Mouse (Mus musculus): ENCODE measurements around the gene Prtg. TPM values are rescaled to one million over a fixed set of nuclear protein-coding genes. Genes with fewer than 3 reads are reported as not detected.

Gene Prtg
- total RNA-seq, 2 experiments from 2014 or later: 1.6 to 2.2 TPM

DNA sequence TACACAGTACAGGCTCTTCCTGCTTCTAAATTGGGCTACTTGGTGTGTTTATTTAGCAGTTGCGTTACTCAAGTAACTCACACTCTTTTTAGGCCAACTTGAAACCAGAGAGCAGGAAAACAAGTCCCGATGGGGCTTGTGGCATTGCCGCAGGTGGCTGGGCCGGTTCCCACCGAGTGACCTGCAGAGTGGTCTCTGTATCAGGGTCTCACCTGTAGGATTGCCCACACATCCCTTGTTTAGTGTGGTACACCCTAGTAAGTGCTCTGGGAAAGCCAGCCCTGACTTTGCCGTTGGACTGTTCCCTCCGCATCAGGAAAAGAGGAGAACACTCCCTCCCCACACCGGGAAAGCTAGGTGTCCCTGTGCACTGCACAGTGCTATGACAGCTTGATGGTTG, 95.4 kb downstream of the Prtg start:
- no peak for DNase-seq (ENCODE audit: extremely low spot score in 1 of 2, low spot score in 1 of 2)

DNA sequence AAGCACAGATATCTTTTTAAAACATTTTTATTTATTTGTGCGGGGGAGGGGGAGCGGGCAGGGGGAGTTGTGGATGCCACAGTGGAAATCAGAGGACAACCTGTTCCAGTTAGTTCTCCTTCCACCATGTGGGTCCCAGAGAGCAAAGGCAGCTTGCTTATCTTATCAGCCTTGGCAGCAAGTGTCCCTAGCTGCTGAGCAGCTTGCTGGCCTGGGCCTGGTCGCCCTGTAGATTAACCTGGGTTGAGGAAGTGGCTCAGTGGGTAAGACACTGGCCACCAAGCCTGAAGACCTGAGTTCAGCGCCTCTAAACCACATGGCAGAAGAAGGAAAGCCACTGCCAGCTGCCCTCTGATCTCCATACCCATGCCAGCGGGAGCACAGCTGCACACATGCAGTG, 95.9 kb downstream of the Prtg start:
- DNase-seq (ENCODE audit: extremely low spot score in 1 of 2, low spot score in 1 of 2): no peak

DNA sequence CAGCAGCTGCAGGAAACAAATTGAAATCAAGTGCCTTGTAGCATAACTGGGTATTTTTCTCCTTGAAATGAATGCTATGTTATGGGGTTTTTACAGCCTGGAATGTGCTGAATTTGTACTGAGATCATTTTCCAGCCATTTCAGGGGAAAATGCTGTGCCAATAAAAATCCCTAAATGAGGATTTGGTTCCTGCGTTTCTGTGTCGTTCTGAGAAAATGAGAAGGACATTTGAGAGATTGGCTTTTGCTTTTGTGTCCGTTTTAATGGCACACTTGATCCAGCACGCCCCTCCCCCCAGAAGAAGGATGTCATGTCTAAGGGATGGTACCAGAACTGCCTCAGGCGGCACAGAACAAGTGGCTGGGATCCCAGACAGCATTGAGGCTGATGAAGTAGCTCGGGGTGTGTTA, 100.0 kb downstream of the Prtg start:
- no peak for DNase-seq (ENCODE audit: extremely low spot score in 1 of 2, low spot score in 1 of 2)

DNA sequence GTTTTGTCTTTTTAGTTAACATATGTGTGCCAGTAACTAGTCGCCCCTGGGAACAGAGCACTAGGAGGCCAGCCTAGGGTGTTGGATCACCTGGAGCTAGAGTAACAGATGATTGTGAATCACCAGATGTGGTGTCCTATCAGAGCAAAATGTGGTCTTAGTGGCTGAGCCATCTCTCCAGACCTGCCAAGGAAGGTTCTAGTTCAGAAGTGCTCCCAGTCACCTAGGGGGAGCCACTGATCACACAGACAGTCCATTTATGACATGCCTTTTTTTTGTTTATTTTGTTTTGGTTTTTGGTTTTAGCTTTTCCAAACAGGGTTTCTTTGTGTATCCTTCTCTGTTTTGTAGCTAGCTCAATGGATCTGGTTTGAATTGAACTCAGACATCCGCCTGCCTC, 104.7 kb downstream of the Prtg start:
- peak in 1 of 2 experiments; percentile 0 for DNase-seq (ENCODE audit: extremely low spot score in 1 of 2, low spot score in 1 of 2)

DNA sequence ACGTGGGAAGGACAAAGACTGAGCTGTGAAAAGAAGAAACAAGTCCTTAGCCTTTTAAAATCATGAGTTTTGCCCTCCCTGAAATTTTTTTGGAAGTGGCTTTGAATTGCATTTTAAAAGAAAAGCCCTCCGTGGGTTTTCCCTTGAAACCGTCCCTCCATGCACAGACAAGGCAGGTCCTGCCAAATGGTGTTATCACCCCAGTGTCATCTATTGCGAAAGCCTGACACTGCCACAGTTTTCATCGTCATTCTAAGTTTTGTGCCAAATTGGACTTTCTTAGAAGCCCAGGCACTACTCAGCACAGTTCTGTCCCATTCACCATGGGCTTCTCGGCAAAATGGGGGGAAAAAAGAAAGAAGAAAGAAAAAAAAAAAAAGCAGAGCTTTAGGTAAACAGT, 106.9 kb downstream of the Prtg start:
- no peak for DNase-seq (ENCODE audit: extremely low spot score in 1 of 2, low spot score in 1 of 2)

GRCm38 (mm10) chr9:72915728-72916127, 109.1 kb downstream of the Prtg start:
- no peak for DNase-seq (ENCODE audit: extremely low spot score in 1 of 2, low spot score in 1 of 2)

- no peak for DNase-seq (ENCODE audit: extremely low spot score in 1 of 2, low spot score in 1 of 2)
Measured at GRCm38 (mm10) chr9:72923068-72923467, 116.4 kb downstream of the Prtg start.

GRCm38 (mm10) chr9:72925021-72925934, 118.6 kb downstream of the Prtg start, which contains the start of gene Pygo1:
Pygo1 (plus strand) TSS chr9:72925645.
- peak; percentile 41 to 52 for DNase-seq (ENCODE audit: extremely low spot score in 1 of 2, low spot score in 1 of 2)

- no peak for DNase-seq (ENCODE audit: extremely low spot score in 1 of 2, low spot score in 1 of 2)
Measured at GRCm38 (mm10) chr9:72925935-72926258, 119.2 kb downstream of the Prtg start.

GRCm38 (mm10) chr9:72931166-72931790, 124.6 kb downstream of the Prtg start:
- peak in 1 of 2 experiments; percentile 44 for DNase-seq (ENCODE audit: extremely low spot score in 1 of 2, low spot score in 1 of 2)

DNA sequence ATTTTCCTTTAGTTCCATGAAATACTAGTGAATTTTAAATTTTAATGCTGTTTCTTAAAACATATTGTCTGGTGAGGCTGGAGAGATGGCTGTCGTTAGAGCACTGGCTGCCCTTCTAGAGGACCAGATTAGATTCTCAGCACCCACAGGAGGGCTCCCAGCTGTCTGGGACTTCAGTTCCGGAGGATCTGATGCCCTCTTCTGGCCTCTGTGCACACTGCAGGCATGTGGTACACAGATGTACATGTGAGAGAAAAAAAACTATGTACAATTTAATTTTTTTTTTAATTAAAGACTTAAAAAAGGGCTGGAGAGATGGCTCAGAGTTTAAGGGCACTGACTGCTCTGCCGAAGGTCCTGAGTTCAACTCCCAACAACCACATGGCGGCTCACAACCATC, 128.6 kb downstream of the Prtg start:
- no peak for DNase-seq (ENCODE audit: extremely low spot score in 1 of 2, low spot score in 1 of 2)

DNA sequence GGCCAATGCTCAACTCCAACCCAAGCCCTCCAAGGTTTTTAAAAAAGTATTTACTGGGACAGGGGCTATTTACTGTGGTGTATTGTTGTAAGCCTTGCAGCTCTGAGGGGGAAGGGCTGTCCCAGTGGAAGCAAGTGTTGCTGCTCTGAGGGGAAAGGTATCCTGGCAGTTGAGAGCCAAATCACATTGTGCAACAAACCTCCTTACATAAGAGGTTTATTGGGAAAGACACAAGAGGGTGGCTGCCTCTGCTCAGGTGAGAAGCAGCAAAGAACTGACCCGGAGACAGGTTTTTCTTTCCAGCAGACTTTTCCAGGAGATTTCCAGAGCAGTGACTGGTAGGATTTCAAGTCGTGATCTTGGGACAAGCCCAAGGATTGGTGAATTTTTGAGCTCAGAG, 129.6 kb downstream of the Prtg start:
- no peak for DNase-seq (ENCODE audit: extremely low spot score in 1 of 2, low spot score in 1 of 2)

DNA sequence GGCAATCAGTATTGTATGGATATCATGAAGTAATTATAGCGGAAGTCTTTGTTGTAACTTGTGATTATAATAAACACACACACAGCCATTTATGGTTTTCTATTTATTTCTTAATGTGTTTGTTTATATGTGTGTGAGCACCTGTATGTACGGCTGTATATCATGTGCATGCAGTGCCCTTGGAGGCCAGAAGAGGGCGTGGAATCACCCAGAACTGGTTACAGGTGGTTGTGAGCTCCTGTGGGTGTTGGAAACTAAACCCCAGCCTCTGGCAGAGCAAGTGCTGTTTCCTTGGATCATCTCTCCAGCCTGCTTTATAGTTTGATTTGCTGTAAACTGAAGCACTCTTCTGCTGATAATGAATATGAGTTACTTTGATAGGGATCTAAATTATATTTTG, 136.8 kb downstream of the Prtg start:
- DNase-seq (ENCODE audit: extremely low spot score in 1 of 2, low spot score in 1 of 2): no peak

GRCm38 (mm10) chr9:72944286-72944685, 137.6 kb downstream of the Prtg start:
- no peak for DNase-seq (ENCODE audit: extremely low spot score in 1 of 2, low spot score in 1 of 2)

DNA sequence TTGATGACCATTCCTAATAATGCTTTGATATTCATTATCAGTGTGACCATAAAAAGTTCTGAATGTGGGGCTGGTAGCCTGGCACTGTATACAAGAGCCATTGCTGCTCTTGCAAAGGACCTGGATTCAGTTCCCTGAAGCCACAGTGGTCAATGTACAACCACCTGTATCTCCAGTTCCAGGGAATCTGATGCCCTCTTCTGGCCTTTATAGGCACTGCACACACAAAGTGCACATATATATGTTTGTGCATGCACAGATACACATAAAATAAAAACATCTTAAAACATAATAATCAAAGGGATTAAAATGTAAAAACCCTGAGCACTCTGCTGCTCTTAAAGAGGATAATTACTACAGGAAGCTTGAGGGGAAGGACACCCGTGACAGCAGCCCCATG, 140.3 kb downstream of the Prtg start:
- no peak for DNase-seq (ENCODE audit: extremely low spot score in 1 of 2, low spot score in 1 of 2)

DNA sequence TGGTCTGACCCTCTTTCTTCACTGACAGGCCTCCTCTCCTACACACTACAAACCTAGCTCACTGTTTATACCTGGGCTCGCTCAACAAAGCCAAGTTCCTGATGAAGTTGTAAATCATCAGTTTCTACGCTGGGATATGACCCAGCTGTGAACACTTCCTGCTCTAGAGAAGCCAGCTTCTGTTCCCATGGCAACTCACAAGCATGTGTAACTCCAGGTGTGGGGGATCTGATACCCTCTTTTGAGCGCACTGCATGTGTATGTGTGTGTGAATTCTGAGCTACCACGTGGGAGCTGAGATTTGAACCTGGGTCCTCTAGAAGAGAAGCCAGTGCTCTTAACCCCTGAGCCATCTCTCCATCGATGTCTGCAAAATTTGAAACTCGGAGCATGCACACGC, 142.9 kb downstream of the Prtg start:
- no peak for DNase-seq (ENCODE audit: extremely low spot score in 1 of 2, low spot score in 1 of 2)

DNA sequence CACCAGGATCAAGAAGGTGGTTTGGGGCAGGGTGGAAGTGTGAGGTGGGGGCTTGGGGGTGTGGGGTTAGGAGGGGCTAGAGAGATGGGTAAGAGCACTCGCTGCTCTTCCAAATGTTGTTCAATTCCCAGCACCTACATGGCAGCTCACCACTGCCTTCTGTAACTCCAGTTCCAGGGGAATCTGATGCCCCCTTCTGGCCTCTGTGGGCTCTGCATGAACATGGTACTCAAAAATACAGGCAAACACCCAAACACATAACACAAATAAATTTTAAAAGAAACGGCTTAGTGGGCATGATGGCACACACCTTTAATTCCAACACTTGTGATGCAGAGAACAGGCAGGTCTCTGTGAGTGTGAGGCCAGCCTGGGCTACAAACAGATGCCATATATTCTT, 148.1 kb downstream of the Prtg start:
- DNase-seq (ENCODE audit: extremely low spot score in 1 of 2, low spot score in 1 of 2): no peak

- DNase-seq (ENCODE audit: extremely low spot score in 1 of 2, low spot score in 1 of 2): no peak
Measured at GRCm38 (mm10) chr9:72955546-72955945, 148.9 kb downstream of the Prtg start.

DNA sequence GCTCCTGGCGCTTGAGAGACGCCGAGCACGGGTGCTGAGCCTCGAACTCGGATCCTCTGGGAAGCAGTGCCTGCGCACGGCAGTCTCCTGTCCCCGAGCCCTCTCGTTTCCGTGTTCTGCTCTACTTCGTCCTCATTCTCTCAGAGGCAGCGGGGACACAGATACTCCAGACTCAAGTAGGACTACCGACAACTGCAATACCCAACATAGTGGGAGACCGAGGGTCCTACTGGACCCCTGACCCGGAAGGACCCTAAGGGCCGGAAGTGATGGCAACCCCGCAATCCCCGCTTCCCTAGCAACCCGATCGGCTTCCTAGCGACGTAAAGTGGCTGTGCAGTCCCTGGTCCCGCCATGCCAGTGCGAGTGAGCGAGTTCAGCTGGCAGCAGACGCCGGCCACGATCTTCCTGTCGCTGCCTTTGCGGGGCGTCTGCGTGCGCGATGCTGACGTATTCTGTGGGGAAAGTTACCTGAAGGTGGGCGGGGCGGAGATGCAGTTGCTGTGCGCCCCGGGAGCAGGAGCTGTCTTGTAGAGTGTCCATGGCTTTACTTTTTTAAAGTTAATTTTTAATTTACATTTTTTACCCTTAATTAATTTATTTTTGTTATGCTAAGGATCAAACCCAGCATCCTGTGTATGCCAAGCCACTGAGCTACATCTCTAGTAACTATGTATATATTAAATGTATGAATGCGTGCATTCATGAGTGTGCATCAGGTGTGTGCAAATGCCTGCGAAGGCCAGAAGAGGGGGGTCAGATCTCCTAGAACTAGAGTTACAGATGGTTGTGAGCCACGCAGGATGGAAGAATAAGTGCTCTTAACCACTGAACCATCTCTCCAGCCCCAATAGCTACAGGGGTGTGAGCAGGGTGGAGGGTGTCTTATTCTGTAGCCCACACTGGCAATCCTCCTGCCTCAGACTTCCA, 152.1 kb downstream of the Prtg start, which contains the start of the genes Dyx1c1 and Gm44503:
Dyx1c1 (plus strand) TSS at position 265 of the 930 bp plus-strand sequence.
Gm44503 (plus strand) TSS at position 332 of the 930 bp plus-strand sequence.
- peak; percentile 42 to 56 for DNase-seq (ENCODE audit: extremely low spot score in 1 of 2, low spot score in 1 of 2)

- DNase-seq (ENCODE audit: extremely low spot score in 1 of 2, low spot score in 1 of 2): no peak
Measured at GRCm38 (mm10) chr9:72961346-72961745, 154.7 kb downstream of the Prtg start.

DNA sequence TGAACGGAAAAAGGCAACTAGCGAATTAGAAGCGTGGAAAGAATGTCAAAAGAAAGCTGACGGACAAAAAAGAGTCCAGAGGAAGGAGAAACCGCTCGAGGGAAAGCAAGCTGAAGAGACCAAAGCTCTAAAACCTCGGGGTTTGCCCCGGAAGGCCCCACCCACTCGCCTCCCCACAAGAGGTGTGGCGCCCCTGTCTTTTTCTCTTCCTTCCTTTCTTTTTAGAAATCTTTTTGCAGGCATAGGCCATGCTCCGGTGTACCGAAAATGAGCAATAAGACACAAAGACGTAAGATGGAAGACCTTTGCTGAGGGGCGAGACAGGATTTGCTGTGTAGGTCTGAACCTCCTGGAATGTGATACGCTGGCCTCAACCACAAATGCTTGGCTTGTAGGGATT, 155.3 kb downstream of the Prtg start:
- DNase-seq (ENCODE audit: extremely low spot score in 1 of 2, low spot score in 1 of 2): no peak
